Mouse (Mus musculus): ENCODE data around the gene Dgcr2.

- TF ChIP-seq MYOG (IDR thresholded peaks at IDR 0.05; ENCODE audit: control insufficient read depth in 1 of 3, insufficient read depth in 1 of 3, insufficient read length in 2 of 3, low read depth in 2 of 3) (no peak), MYOD1 (IDR thresholded peaks at IDR 0.05; ENCODE audit: control insufficient read depth in 1 of 3, insufficient read length in 2 of 3, low read depth in 2 of 3) (no peak), TCF12 (IDR thresholded peaks at IDR 0.05; ENCODE audit: insufficient read depth, poor library complexity, severe bottlenecking) (no peak), POLR2A (IDR thresholded peaks at IDR 0.05; ENCODE audit: insufficient read length, low read depth) (no peak), CEBPB (IDR thresholded peaks at IDR 0.05; ENCODE audit: insufficient read depth, poor library complexity, severe bottlenecking) (no peak), POLR2AphosphoS2 (IDR thresholded peaks at IDR 0.05; ENCODE audit: insufficient read length, low read depth) (no peak)
Measured at GRCm38 (mm10) chr16:17849486-17849885, 48.9 kb downstream of the Dgcr2 start.
